Comparison of ENCODE assay signal across 7 mouse cellular contexts in genomic region chr11:72796773-72797338, GRCm38 (mm10). TPM values are rescaled to one million over a fixed set of nuclear protein-coding genes. Genes with fewer than 3 reads are reported as not detected.
DNase-seq lines count a peak whose midpoint lies in the region; ATAC-seq lines count a peak whose summit lies in the region.

No protein-coding gene starts in this region.

- ATAC-seq in megakaryocyte, adult 5-6 weeks (ENCODE audit: poor library complexity, severe bottlenecking) = no peak
- no peak for ATAC-seq in embryonic facial prominence, embryonic 15.5 days (ENCODE audit: insufficient number of reproducible peaks, low FRiP score, low TSS enrichment, low read depth)
- ATAC-seq in limb, embryonic 12.5 days (ENCODE audit: insufficient number of reproducible peaks, insufficient read depth, low FRiP score, low TSS enrichment, low read depth) = no peak
- no peak for ATAC-seq in stomach, embryonic 15.5 days (ENCODE audit: insufficient read depth, low FRiP score, low read depth)

- H3K4me2 ChIP-seq in embryonic facial prominence, embryonic 15.5 days (replicated peaks) = peak overlapping the region; percentile 61
- peak overlapping the region; percentile 87 for H3K4me2 ChIP-seq in limb, embryonic 12.5 days
- peak overlapping the region; percentile 77 for H3K4me2 ChIP-seq in stomach, embryonic 15.5 days

- peaks cover 61% of the 10 kb centered on the region for H3K4me1 ChIP-seq in megakaryocyte, embryonic 14.5 days
- H3K4me1 ChIP-seq in embryonic facial prominence, embryonic 15.5 days = peaks cover 8% of the 10 kb centered on the region; the same call in 1 of the 2 replicates
- peaks cover 5% of the 10 kb centered on the region for H3K4me1 ChIP-seq in limb, embryonic 12.5 days (replicated peaks)
- peaks cover 3% of the 10 kb centered on the region; the same call in 1 of the 2 replicates for H3K4me1 ChIP-seq in stomach, embryonic 15.5 days

- H3K27ac ChIP-seq in embryonic facial prominence, embryonic 15.5 days (replicated peaks) = no peak overlapping the region
- H3K27ac ChIP-seq in limb, embryonic 12.5 days = no peak overlapping the region
- no peak overlapping the region for H3K27ac ChIP-seq in stomach, embryonic 15.5 days

- H3K9ac ChIP-seq in embryonic facial prominence, embryonic 15.5 days = peak overlapping the region; percentile 91
- peak overlapping the region; percentile 78 for H3K9ac ChIP-seq in limb, embryonic 12.5 days (replicated peaks)
- H3K9ac ChIP-seq in stomach, embryonic 15.5 days = peak overlapping the region; percentile 76

- peaks cover 26% of the 10 kb centered on the region for H3K36me3 ChIP-seq in megakaryocyte, embryonic 14.5 days (replicated peaks; ENCODE audit: low read length)
- H3K36me3 ChIP-seq in embryonic facial prominence, embryonic 15.5 days = no peaks in the 10 kb centered on the region
- H3K36me3 ChIP-seq in limb, embryonic 12.5 days = no peaks in the 10 kb centered on the region
- H3K36me3 ChIP-seq in stomach, embryonic 15.5 days = 0 out of 2 replicates have a peak, but pooled peaks cover 5% of the 10 kb centered on the region

- H3K4me3 ChIP-seq in megakaryocyte, embryonic 14.5 days (replicated peaks) = peak overlapping the region; percentile 99
- peak overlapping the region; percentile 99 for H3K4me3 ChIP-seq in embryonic facial prominence, embryonic 15.5 days (replicated peaks)
- peak overlapping the region; percentile 88 for H3K4me3 ChIP-seq in limb, embryonic 12.5 days (replicated peaks)
- H3K4me3 ChIP-seq in stomach, embryonic 15.5 days (replicated peaks) = peak overlapping the region; percentile 89

- 14% methylated on average over 10 of the region's 10 CpGs for WGBS in embryonic facial prominence, embryonic 15.5 days
- 19% methylated on average over 10 of the region's 10 CpGs for WGBS in limb, embryonic 12.5 days
- WGBS in stomach, embryonic 15.5 days = 14% methylated on average over 10 of the region's 10 CpGs

- DNase-seq in layer of hippocampus, postnatal 10 days (ENCODE audit: low spot score in 2 of 2) = no peak
- no peak for DNase-seq in ovary, postnatal 10 days (ENCODE audit: low spot score)

- no peaks in the 10 kb centered on the region for H3K27me3 ChIP-seq in megakaryocyte, embryonic 14.5 days (replicated peaks)
- no peaks in the 10 kb centered on the region for H3K27me3 ChIP-seq in embryonic facial prominence, embryonic 15.5 days
- H3K27me3 ChIP-seq in limb, embryonic 12.5 days = no peaks in the 10 kb centered on the region
- H3K27me3 ChIP-seq in stomach, embryonic 15.5 days (replicated peaks) = no peaks in the 10 kb centered on the region

- H3K9me3 ChIP-seq in megakaryocyte, embryonic 14.5 days = no peaks in the 10 kb centered on the region
- no peaks in the 10 kb centered on the region for H3K9me3 ChIP-seq in embryonic facial prominence, embryonic 15.5 days (replicated peaks)
- H3K9me3 ChIP-seq in limb, embryonic 12.5 days = no peaks in the 10 kb centered on the region
- no peaks in the 10 kb centered on the region for H3K9me3 ChIP-seq in stomach, embryonic 15.5 days

RNA-seq across cellular contexts. Expression of gene Zzef1, which starts 0.8 kb away (rescaled TPM):
- 8.9 and 9.1 TPM in 2 replicates for polyA plus RNA-seq in megakaryocyte, embryonic 14.5 days (2012; ENCODE audit: insufficient read depth, low replicate concordance)
- 26.9 and 27.1 TPM in 2 replicates for total RNA-seq in megakaryocyte, adult 5-6 weeks (2015)
- total RNA-seq in megakaryocyte, adult 5-6 weeks (2017) = 32.1 and 43.5 TPM in 2 replicates
- polyA plus RNA-seq in embryonic facial prominence, embryonic 15.5 days (2015; fragmentation: Nextera tagmentation; extraction: Ambion mirVana) = 9.7 and 11.7 TPM in 2 replicates
- 7.9 and 8.6 TPM in 2 replicates for polyA plus RNA-seq in limb, embryonic 12.5 days (2016; fragmentation: Nextera tagmentation; extraction: Ambion mirVana)
- polyA plus RNA-seq in stomach, embryonic 15.5 days (2015; fragmentation: Nextera tagmentation; extraction: Ambion mirVana) = 9.8 and 10.3 TPM in 2 replicates
- total RNA-seq in layer of hippocampus, postnatal 10 days (2021) = 10 to 100 TPM; 47.4 to 52.0 TPM

RNA-seq across cellular contexts. Expression of gene Cyb5d2, which starts 0.9 kb away (rescaled TPM):
- polyA plus RNA-seq in megakaryocyte, embryonic 14.5 days (2012; ENCODE audit: insufficient read depth, low replicate concordance) = 0.34 TPM in 1 of 2 replicates, not detected in the other
- total RNA-seq in megakaryocyte, adult 5-6 weeks (2015) = 2.9 and 4.0 TPM in 2 replicates
- 3.9 and 5.6 TPM in 2 replicates for total RNA-seq in megakaryocyte, adult 5-6 weeks (2017)
- polyA plus RNA-seq in embryonic facial prominence, embryonic 15.5 days (2015; fragmentation: Nextera tagmentation; extraction: Ambion mirVana) = 9.4 and 9.6 TPM in 2 replicates
- polyA plus RNA-seq in limb, embryonic 12.5 days (2016; fragmentation: Nextera tagmentation; extraction: Ambion mirVana) = 5.6 and 5.7 TPM in 2 replicates
- 5.3 and 6.0 TPM in 2 replicates for polyA plus RNA-seq in stomach, embryonic 15.5 days (2015; fragmentation: Nextera tagmentation; extraction: Ambion mirVana)
- 10 to 100 TPM; 11.1 to 12.3 TPM for total RNA-seq in layer of hippocampus, postnatal 10 days (2021)
